In genomic region chr5:139371631-139372401, GRCm38 (mm10) we compare ENCODE assay signal across 8 mouse cellular contexts. TPM values are rescaled to one million over a fixed set of nuclear protein-coding genes. Genes with fewer than 3 reads are reported as not detected.
DNase-seq lines count a peak whose midpoint lies in the region; ATAC-seq lines count a peak whose summit lies in the region.

No protein-coding gene starts in this region.

- H3K36me3 ChIP-seq in hindbrain, embryonic 12.5 days: no peaks in the 10 kb centered on the region

- H3K27ac ChIP-seq in hindbrain, embryonic 12.5 days: peak overlapping the region; percentile 76

- peak; percentile 93 for ATAC-seq in hindbrain, embryonic 12.5 days (ENCODE audit: low FRiP score)

- peak; percentile 93 for DNase-seq in R1 (ENCODE audit: low read depth, low spot score)
- peak; percentile 95 to 96 for DNase-seq in cerebellum, postnatal 10 days
- DNase-seq in frontal cortex, postnatal 10 days (ENCODE audit: low spot score in 2 of 2): peak; percentile 86 to 88
- peak; percentile 69 to 77 for DNase-seq in layer of hippocampus, postnatal 25 days (ENCODE audit: extremely low spot score in 1 of 2, low spot score in 1 of 2)
- peak; percentile 93 for DNase-seq in lung, postnatal 14 days
- peak; percentile 91 for DNase-seq in ovary, postnatal 36 days (ENCODE audit: low spot score)
- peak; percentile 83 for DNase-seq in thymus, postnatal 25 days

- peak overlapping the region; percentile 91 for H3K9ac ChIP-seq in hindbrain, embryonic 12.5 days

- no peaks in the 10 kb centered on the region for H3K9me3 ChIP-seq in hindbrain, embryonic 12.5 days (replicated peaks)

- H3K4me1 ChIP-seq in hindbrain, embryonic 12.5 days: peaks cover 26% of the 10 kb centered on the region

- no peaks in the 10 kb centered on the region; the same call in 1 of the 2 replicates for H3K27me3 ChIP-seq in hindbrain, embryonic 12.5 days

- H3K4me2 ChIP-seq in hindbrain, embryonic 12.5 days (replicated peaks): peak overlapping the region; percentile 81

- 1% methylated on average over 39 of the region's 39 CpGs for WGBS in hindbrain, embryonic 12.5 days

- H3K4me3 ChIP-seq in hindbrain, embryonic 12.5 days: peak overlapping the region; percentile 65

RNA-seq across cellular contexts. Expression of gene Gpr146, which starts 5.7 kb away (rescaled TPM):
- 1.8 and 2.4 TPM in 2 replicates for polyA plus RNA-seq in hindbrain, embryonic 12.5 days (2016; fragmentation: Nextera tagmentation; extraction: Ambion mirVana)
- 10 to 100 TPM; 12.7 to 13.1 TPM for total RNA-seq in layer of hippocampus, postnatal 25 days (2021)

RNA-seq across cellular contexts. Expression of gene Cyp2w1, which starts 19.4 kb away (rescaled TPM):
- 0.41 and 0.46 TPM in 2 replicates for polyA plus RNA-seq in hindbrain, embryonic 12.5 days (2016; fragmentation: Nextera tagmentation; extraction: Ambion mirVana)
- total RNA-seq in layer of hippocampus, postnatal 25 days (2021): not detected

RNA-seq across cellular contexts. Expression of gene Cox19, which starts 20.6 kb away (rescaled TPM):
- polyA plus RNA-seq in hindbrain, embryonic 12.5 days (2016; fragmentation: Nextera tagmentation; extraction: Ambion mirVana): 107 and 117 TPM in 2 replicates
- 10 to 100 TPM; 66.7 to 67.9 TPM for total RNA-seq in layer of hippocampus, postnatal 25 days (2021)

RNA-seq across cellular contexts. Expression of gene C130050O18Rik, which starts 33.3 kb away (rescaled TPM):
- 0.45 and 0.90 TPM in 2 replicates for polyA plus RNA-seq in hindbrain, embryonic 12.5 days (2016; fragmentation: Nextera tagmentation; extraction: Ambion mirVana)
- under 1 TPM; 0.25 to 0.33 TPM for total RNA-seq in layer of hippocampus, postnatal 25 days (2021)

RNA-seq across cellular contexts. Expression of gene Adap1, which starts 46.4 kb away (rescaled TPM):
- 13.1 and 13.7 TPM in 2 replicates for polyA plus RNA-seq in hindbrain, embryonic 12.5 days (2016; fragmentation: Nextera tagmentation; extraction: Ambion mirVana)
- total RNA-seq in layer of hippocampus, postnatal 25 days (2021): 100 to 1,000 TPM; 207 to 215 TPM

Comparison
In these comparisons a context has a peak if more than half of its experiments do, and no peak if none do; other contexts are left out.
1. Peak in every context shown above with its lines: DNase-seq, ATAC-seq, H3K4me3 ChIP-seq and H3K27ac ChIP-seq.